Mouse (Mus musculus): ENCODE data around the gene 1700012B09Rik.

DNA sequence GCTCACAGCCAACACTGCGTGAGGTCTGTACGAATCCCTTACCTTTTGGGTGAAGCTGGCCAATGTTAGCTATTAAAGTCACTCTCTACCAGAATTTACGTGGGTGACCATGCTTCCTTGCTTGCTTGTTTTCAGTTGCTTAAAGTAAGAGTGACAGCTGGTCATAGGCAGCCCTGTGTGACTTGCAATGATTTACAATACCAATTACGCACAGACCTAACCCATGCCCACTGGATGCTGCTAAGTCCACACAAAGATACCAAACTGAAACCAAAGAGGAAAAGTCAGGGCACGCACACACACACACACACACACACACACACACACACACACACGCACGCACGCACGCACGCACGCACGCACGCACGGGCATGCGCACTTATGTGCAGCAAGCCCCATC is 55.6 kb downstream of the 1700012B09Rik start:
- no peak for TF ChIP-seq CTCF (IDR thresholded peaks at IDR 0.05; ENCODE audit: control insufficient read depth, insufficient read depth, low read length)
- TF ChIP-seq POLR2A (IDR thresholded peaks at IDR 0.05; ENCODE audit: borderline replicate concordance, control insufficient read depth, low read depth, low read length) = no peak
